16 mouse cellular contexts compared by ENCODE assay signal in genomic region chr3:36541399-36541798, GRCm38 (mm10). TPM values are rescaled to one million over a fixed set of nuclear protein-coding genes. Genes with fewer than 3 reads are reported as not detected.
"Had no signal": no experiment of that assay in that cellular context is flagged by ENCODE, and none has a peak within 500 bp of the region (broad histone marks: within the 10 kb centered on the region; RNA-seq: fewer than 3 reads in every experiment).

No protein-coding gene starts in this region.

- DNase-seq: gastrocnemius, postnatal 10 days; heart, postnatal 4 days; kidney, adult 18-20 months; kidney, adult 8-10 months; kidney, postnatal 10 days; kidney, postnatal 25 days; kidney, postnatal 4 days; liver; liver, embryonic 13.5 days; liver, postnatal 0 days had no signal

RNA-seq across cellular contexts. Expression of gene Gm11549, which starts 19.8 kb away (rescaled TPM):
- total RNA-seq: gastrocnemius, adult 2 months; gastrocnemius, postnatal 25 days; granulocyte monocyte progenitor cell, adult 5-6 weeks; heart, adult 8-10 months; heart, postnatal 10 days; heart, postnatal 25 days had no signal
